Mouse (Mus musculus): ENCODE measurements around the gene D630045J12Rik. TPM values are rescaled to one million over a fixed set of nuclear protein-coding genes. Genes with fewer than 3 reads are reported as not detected.

Gene D630045J12Rik
- polyA plus RNA-seq, 1 experiment: 0.55 TPM

- no peak overlapping the region for H3K27ac ChIP-seq (ENCODE audit: control insufficient read depth, insufficient read depth, low read depth, low read length, poor library complexity)
- 81% methylated on average over 9 of the region's 9 CpGs for WGBS
- no peak overlapping the region for H3K4me3 ChIP-seq (replicated peaks; ENCODE audit: control insufficient read depth, low read depth, low read length)
- TF ChIP-seq POLR2A (IDR thresholded peaks at IDR 0.05; ENCODE audit: borderline replicate concordance, control insufficient read depth, low read depth, low read length) (no peak), CTCF (IDR thresholded peaks at IDR 0.05; ENCODE audit: control insufficient read depth, insufficient read depth, low read length) (no peak)
- H3K4me1 ChIP-seq (ENCODE audit: control insufficient read depth, insufficient read depth, low read length): no peaks in the 10 kb centered on the region
These were observed 147.9 kb downstream of the D630045J12Rik start for GRCm38 (mm10) chr6:38105924-38106323.

- Histone ChIP-seq H3K4me3 (replicated peaks; ENCODE audit: control insufficient read depth, low read depth, low read length) (no peak overlapping the region), H3K4me1 (ENCODE audit: control insufficient read depth, insufficient read depth, low read length) (no peaks in the 10 kb centered on the region), H3K27ac (ENCODE audit: control insufficient read depth, insufficient read depth, low read depth, low read length, poor library complexity) (no peak overlapping the region)
- TF ChIP-seq POLR2A (IDR thresholded peaks at IDR 0.05; ENCODE audit: borderline replicate concordance, control insufficient read depth, low read depth, low read length) (no peak), CTCF (IDR thresholded peaks at IDR 0.05; ENCODE audit: control insufficient read depth, insufficient read depth, low read length) (no peak)
- 53% methylated on average over 6 of the region's 6 CpGs for WGBS
These were observed 150.0 kb downstream of the D630045J12Rik start for GRCm38 (mm10) chr6:38103775-38104174.

GRCm38 (mm10) chr6:38102216-38102795, 151.5 kb downstream of the D630045J12Rik start:
- no peak for TF ChIP-seq CTCF (IDR thresholded peaks at IDR 0.05; ENCODE audit: control insufficient read depth, insufficient read depth, low read length)
- TF ChIP-seq POLR2A (IDR thresholded peaks at IDR 0.05; ENCODE audit: borderline replicate concordance, control insufficient read depth, low read depth, low read length): no peak
- Histone ChIP-seq H3K4me1 (ENCODE audit: control insufficient read depth, insufficient read depth, low read length) (no peaks in the 10 kb centered on the region), H3K27ac (ENCODE audit: control insufficient read depth, insufficient read depth, low read depth, low read length, poor library complexity) (no peak overlapping the region), H3K4me3 (replicated peaks; ENCODE audit: control insufficient read depth, low read depth, low read length) (no peak overlapping the region)
- 72% methylated on average over 7 of the region's 7 CpGs for WGBS

- no peak overlapping the region for H3K4me3 ChIP-seq (replicated peaks; ENCODE audit: control insufficient read depth, low read depth, low read length)
- 69% methylated on average over 5 of the region's 5 CpGs for WGBS
- no peak overlapping the region for H3K27ac ChIP-seq (ENCODE audit: control insufficient read depth, insufficient read depth, low read depth, low read length, poor library complexity)
- H3K4me1 ChIP-seq (ENCODE audit: control insufficient read depth, insufficient read depth, low read length): no peaks in the 10 kb centered on the region
- no peak for TF ChIP-seq POLR2A (IDR thresholded peaks at IDR 0.05; ENCODE audit: borderline replicate concordance, control insufficient read depth, low read depth, low read length)
- no peak for TF ChIP-seq CTCF (IDR thresholded peaks at IDR 0.05; ENCODE audit: control insufficient read depth, insufficient read depth, low read length)
These were observed 156.8 kb downstream of the D630045J12Rik start for GRCm38 (mm10) chr6:38096961-38097370.

- WGBS: 85% methylated on average over 10 of the region's 10 CpGs
- TF ChIP-seq POLR2A (IDR thresholded peaks at IDR 0.05; ENCODE audit: borderline replicate concordance, control insufficient read depth, low read depth, low read length): no peak
- TF ChIP-seq CTCF (IDR thresholded peaks at IDR 0.05; ENCODE audit: control insufficient read depth, insufficient read depth, low read length): no peak
- Histone ChIP-seq H3K4me3 (replicated peaks; ENCODE audit: control insufficient read depth, low read depth, low read length) (no peak overlapping the region), H3K27ac (ENCODE audit: control insufficient read depth, insufficient read depth, low read depth, low read length, poor library complexity) (no peak overlapping the region), H3K4me1 (ENCODE audit: control insufficient read depth, insufficient read depth, low read length) (no peaks in the 10 kb centered on the region)
These were observed 159.1 kb downstream of the D630045J12Rik start for GRCm38 (mm10) chr6:38094701-38095100.

GRCm38 (mm10) chr6:38092539-38092938, 161.3 kb downstream of the D630045J12Rik start:
- no peak overlapping the region for H3K27ac ChIP-seq (ENCODE audit: control insufficient read depth, insufficient read depth, low read depth, low read length, poor library complexity)
- H3K4me1 ChIP-seq (ENCODE audit: control insufficient read depth, insufficient read depth, low read length): no peaks in the 10 kb centered on the region
- H3K4me3 ChIP-seq (replicated peaks; ENCODE audit: control insufficient read depth, low read depth, low read length): no peak overlapping the region
- WGBS: 84% methylated on average over 8 of the region's 8 CpGs
- TF ChIP-seq POLR2A (IDR thresholded peaks at IDR 0.05; ENCODE audit: borderline replicate concordance, control insufficient read depth, low read depth, low read length): no peak
- no peak for TF ChIP-seq CTCF (IDR thresholded peaks at IDR 0.05; ENCODE audit: control insufficient read depth, insufficient read depth, low read length)

GRCm38 (mm10) chr6:38087242-38088026, 166.4 kb downstream of the D630045J12Rik start:
- no peaks in the 10 kb centered on the region for H3K4me1 ChIP-seq (ENCODE audit: control insufficient read depth, insufficient read depth, low read length)
- no peak for TF ChIP-seq POLR2A (IDR thresholded peaks at IDR 0.05; ENCODE audit: borderline replicate concordance, control insufficient read depth, low read depth, low read length)
- no peak for TF ChIP-seq CTCF (IDR thresholded peaks at IDR 0.05; ENCODE audit: control insufficient read depth, insufficient read depth, low read length)
- WGBS: 74% methylated on average over 9 of the region's 9 CpGs
- no peak overlapping the region for H3K4me3 ChIP-seq (replicated peaks; ENCODE audit: control insufficient read depth, low read depth, low read length)
- no peak overlapping the region for H3K27ac ChIP-seq (ENCODE audit: control insufficient read depth, insufficient read depth, low read depth, low read length, poor library complexity)

- H3K4me1 ChIP-seq (ENCODE audit: control insufficient read depth, insufficient read depth, low read length): no peaks in the 10 kb centered on the region
- WGBS: 68% methylated on average over 4 of the region's 4 CpGs
- H3K4me3 ChIP-seq (replicated peaks; ENCODE audit: control insufficient read depth, low read depth, low read length): no peak overlapping the region
- no peak for TF ChIP-seq POLR2A (IDR thresholded peaks at IDR 0.05; ENCODE audit: borderline replicate concordance, control insufficient read depth, low read depth, low read length)
- TF ChIP-seq CTCF (IDR thresholded peaks at IDR 0.05; ENCODE audit: control insufficient read depth, insufficient read depth, low read length): no peak
- H3K27ac ChIP-seq (ENCODE audit: control insufficient read depth, insufficient read depth, low read depth, low read length, poor library complexity): no peak overlapping the region
These were observed 170.6 kb downstream of the D630045J12Rik start for GRCm38 (mm10) chr6:38083204-38083603.
